Mouse (Mus musculus): ENCODE results near the gene Klk5.

- TF ChIP-seq CTCF (IDR thresholded peaks at IDR 0.05; ENCODE audit: low read depth, low read length) (no peak), EP300 (IDR thresholded peaks at IDR 0.05; ENCODE audit: insufficient read depth, low read depth, low read length) (no peak), POLR2A (IDR thresholded peaks at IDR 0.05; ENCODE audit: insufficient read depth, low read length) (no peak)
Measured at GRCm38 (mm10) chr7:43873674-43874073, 31.9 kb downstream of the Klk5 start.
